Mouse (Mus musculus) ovary, postnatal 36 days (tissue): ENCODE data around the gene Actn4.

ENCODE experiments used
- DNase-seq: peaks from one replicate; pipeline ENCODE4 v3.0.0; 2022; ENCODE audit warnings: low spot score, mixed read lengths

The Actn4 gene

GRCm38 (mm10) chr7:28883039-28883438 lies 79.1 kb downstream of the Actn4 start:
- no peak for DNase-seq

- no peak for DNase-seq
Measured at GRCm38 (mm10) chr7:28881199-28881598, 80.9 kb downstream of the Actn4 start, which contains the start of gene Capn12. TSS of gene Capn12 (plus strand) at chr7:28881422.

- DNase-seq: no peak
Measured at GRCm38 (mm10) chr7:28880554-28880953, 81.6 kb downstream of the Actn4 start.

- no peak for DNase-seq
Measured at GRCm38 (mm10) chr7:28879606-28880005, 82.5 kb downstream of the Actn4 start.

- DNase-seq: no peak
Measured at GRCm38 (mm10) chr7:28877856-28878255, 84.3 kb downstream of the Actn4 start.

- DNase-seq: no peak
Measured at GRCm38 (mm10) chr7:28877155-28877554, 85.0 kb downstream of the Actn4 start.

- no peak for DNase-seq
Measured at GRCm38 (mm10) chr7:28876099-28876498, 86.0 kb downstream of the Actn4 start.

GRCm38 (mm10) chr7:28874565-28874964 lies 87.6 kb downstream of the Actn4 start:
- no peak for DNase-seq

- no peak for DNase-seq
Measured at GRCm38 (mm10) chr7:28870901-28871664, 91.1 kb downstream of the Actn4 start.

GRCm38 (mm10) chr7:28867508-28868340 lies 94.4 kb downstream of the Actn4 start:
- peak; percentile 72 for DNase-seq

GRCm38 (mm10) chr7:28866769-28867507 lies 95.2 kb downstream of the Actn4 start:
- peak; percentile 27 for DNase-seq

GRCm38 (mm10) chr7:28865481-28866300 lies 96.4 kb downstream of the Actn4 start:
- DNase-seq: peak; percentile 85

- no peak for DNase-seq
Measured at GRCm38 (mm10) chr7:28864288-28864750, 97.8 kb downstream of the Actn4 start.

GRCm38 (mm10) chr7:28863540-28863939 lies 98.6 kb downstream of the Actn4 start, which contains the start of gene Lgals7:
TSS of gene Lgals7 (plus strand) at chr7:28863853.
- DNase-seq: no peak

GRCm38 (mm10) chr7:28862817-28863499 lies 99.2 kb downstream of the Actn4 start:
- DNase-seq: no peak

- DNase-seq: no peak
Measured at GRCm38 (mm10) chr7:28860898-28861297, 101.2 kb downstream of the Actn4 start.

GRCm38 (mm10) chr7:28859953-28860352 lies 102.2 kb downstream of the Actn4 start:
- DNase-seq: no peak

GRCm38 (mm10) chr7:28850642-28851041 lies 111.5 kb downstream of the Actn4 start:
- no peak for DNase-seq

- DNase-seq: no peak
Measured at GRCm38 (mm10) chr7:28849700-28850236, 112.4 kb downstream of the Actn4 start.

GRCm38 (mm10) chr7:28847273-28847672 lies 114.9 kb downstream of the Actn4 start:
- no peak for DNase-seq
